Mouse (Mus musculus) common myeloid progenitor, adult 5-6 weeks (primary cell): Measurements from ENCODE around the gene Sumf1. TPM values are rescaled to one million over a fixed set of nuclear protein-coding genes. Genes with fewer than 3 reads are reported as not detected.

ENCODE experiments used
- ATAC-seq: replicated peaks from 2 replicates; pipeline ENCODE4 v1.8.0; 2016; ENCODE audit warnings: low read depth, mild to moderate bottlenecking, moderate TSS enrichment, inconsistent platforms; ENCODE audit not compliant: poor library complexity, severe bottlenecking
- total RNA-seq: library from RNA; stranded (forward); fragments of 200-1000, 187-1606 nt; gene quantifications from 2 replicates; pipeline ENCODE4 v1.2.3, GENCODE M21; 2017

The Sumf1 gene
- total RNA-seq, 1 experiment from 2014 or later: 13.6 TPM

GRCm38 (mm10) chr6:108101936-108102830, 83.2 kb downstream of the Sumf1 start:
- no peak for ATAC-seq

GRCm38 (mm10) chr6:108098846-108099217, 86.5 kb downstream of the Sumf1 start:
- no peak for ATAC-seq

GRCm38 (mm10) chr6:108098171-108098845, 87.1 kb downstream of the Sumf1 start:
- peak; percentile 100 for ATAC-seq

- no peak for ATAC-seq
Measured at GRCm38 (mm10) chr6:108095445-108095844, 89.9 kb downstream of the Sumf1 start.

GRCm38 (mm10) chr6:108093449-108093848, 91.9 kb downstream of the Sumf1 start:
- ATAC-seq: no peak

- no peak for ATAC-seq
Measured at GRCm38 (mm10) chr6:108092646-108093045, 92.7 kb downstream of the Sumf1 start.

- ATAC-seq: no peak
Measured at GRCm38 (mm10) chr6:108091296-108091695, 94.1 kb downstream of the Sumf1 start.

GRCm38 (mm10) chr6:108075857-108076256, 109.5 kb downstream of the Sumf1 start:
- ATAC-seq: no peak

GRCm38 (mm10) chr6:108074624-108075023, 110.8 kb downstream of the Sumf1 start:
- ATAC-seq: no peak

GRCm38 (mm10) chr6:108073931-108074330, 111.5 kb downstream of the Sumf1 start:
- ATAC-seq: no peak

- no peak for ATAC-seq
Measured at GRCm38 (mm10) chr6:108073071-108073470, 112.3 kb downstream of the Sumf1 start.

GRCm38 (mm10) chr6:108070947-108071346, 114.4 kb downstream of the Sumf1 start:
- ATAC-seq: no peak

GRCm38 (mm10) chr6:108065583-108065982, 119.8 kb downstream of the Sumf1 start:
- ATAC-seq: peak; percentile 57

GRCm38 (mm10) chr6:108064918-108065526, 120.4 kb downstream of the Sumf1 start, which contains the start of gene Setmar:
TSS of gene Setmar (plus strand) at chr6:108065045.
- ATAC-seq: peak; percentile 93

GRCm38 (mm10) chr6:108061121-108061520, 124.3 kb downstream of the Sumf1 start:
- ATAC-seq: no peak

GRCm38 (mm10) chr6:108058066-108058465, 127.3 kb downstream of the Sumf1 start:
- no peak for ATAC-seq

- no peak for ATAC-seq
Measured at GRCm38 (mm10) chr6:108057353-108057752, 128.0 kb downstream of the Sumf1 start.
